Mouse (Mus musculus): ENCODE results near the gene Nptx2. TPM values are rescaled to one million over a fixed set of nuclear protein-coding genes. Genes with fewer than 3 reads are reported as not detected.

Gene Nptx2
- polyA plus RNA-seq, 1 experiment from 2014 or later = 3.6 TPM

DNA sequence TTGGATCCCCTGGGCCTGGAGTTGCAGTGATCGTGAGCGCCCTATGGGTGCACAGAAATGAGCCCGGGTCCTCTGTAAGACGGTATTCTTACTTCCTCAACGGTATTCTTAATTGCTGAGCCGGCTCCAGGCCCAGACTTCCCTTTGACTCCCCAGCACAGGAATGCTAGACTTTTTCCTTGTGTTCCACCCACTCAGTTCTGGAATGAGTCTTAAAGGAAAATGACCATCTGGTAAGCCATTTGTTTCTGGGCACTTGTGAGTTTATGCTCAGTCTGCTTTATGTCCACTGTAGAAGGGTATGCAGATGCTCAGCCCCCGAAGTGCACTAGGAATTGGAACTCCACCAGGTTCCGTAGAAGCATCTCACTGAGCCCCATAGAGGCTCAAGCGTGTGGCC lies 4.3 kb downstream of the Nptx2 start:
- DNase-seq (ENCODE audit: low spot score) = no peak
- Histone ChIP-seq H3K36me3 (ENCODE audit: control insufficient read depth, insufficient read depth, low read length) (no peaks in the 10 kb centered on the region), H3K9ac (ENCODE audit: low read length) (no peak overlapping the region), H3K4me3 (ENCODE audit: low read depth, low read length) (no peak overlapping the region), H3K27ac (ENCODE audit: low read depth) (no peak overlapping the region), H3K9me3 (ENCODE audit: control insufficient read depth, low read length) (no peaks in the 10 kb centered on the region), H3K4me2 (ENCODE audit: low read length) (no peak overlapping the region), H3K27me3 (replicated peaks; ENCODE audit: control insufficient read depth, insufficient read depth, low read length) (peaks cover 38% of the 10 kb centered on the region), H3K4me1 (replicated peaks; ENCODE audit: control insufficient read depth, insufficient read depth, low read length) (0 out of 2 replicates have a peak, but pooled peaks cover 6% of the 10 kb centered on the region)
- ATAC-seq (replicated peaks; ENCODE audit: low FRiP score, low TSS enrichment, low read depth) = no peak
- 66% methylated on average over 9 of the region's 9 CpGs for WGBS

DNA sequence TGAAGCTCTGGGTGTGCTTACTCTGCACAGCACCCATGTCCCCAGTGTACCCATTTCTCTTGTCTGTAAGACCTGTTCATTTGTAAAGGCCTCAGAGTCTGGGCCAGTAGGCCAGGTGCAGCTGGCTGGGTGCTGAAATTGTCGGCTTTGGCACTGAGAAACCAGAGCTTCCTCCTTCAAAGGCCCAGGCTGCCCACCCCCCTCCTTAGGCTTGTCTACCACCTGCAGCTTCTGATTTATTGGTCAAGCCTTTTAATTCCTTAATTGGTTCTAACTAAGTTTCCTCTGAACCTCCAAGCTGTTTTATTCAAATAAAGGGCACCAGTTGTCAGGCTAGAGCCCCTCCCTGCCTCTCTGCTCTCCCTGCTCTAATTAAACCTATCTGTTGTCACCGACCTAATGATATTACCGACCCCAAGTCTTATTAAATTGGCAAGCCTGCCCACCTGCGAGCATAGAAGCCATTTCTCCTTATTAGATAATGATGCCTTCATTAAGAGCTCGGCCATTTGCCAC lies 5.0 kb downstream of the Nptx2 start:
- WGBS = 49% methylated on average over 5 of the region's 5 CpGs
- H3K27me3 ChIP-seq (replicated peaks; ENCODE audit: control insufficient read depth, insufficient read depth, low read length) = peaks cover 32% of the 10 kb centered on the region
- H3K9me3 ChIP-seq (ENCODE audit: control insufficient read depth, low read length) = no peaks in the 10 kb centered on the region
- H3K27ac ChIP-seq (ENCODE audit: low read depth) = no peak overlapping the region
- no peak overlapping the region for H3K4me3 ChIP-seq (ENCODE audit: low read depth, low read length)
- H3K9ac ChIP-seq (ENCODE audit: low read length) = no peak overlapping the region
- H3K4me1 ChIP-seq (replicated peaks; ENCODE audit: control insufficient read depth, insufficient read depth, low read length) = 0 out of 2 replicates have a peak, but pooled peaks cover 6% of the 10 kb centered on the region
- DNase-seq (ENCODE audit: low spot score) (no peak), ATAC-seq (replicated peaks; ENCODE audit: low FRiP score, low TSS enrichment, low read depth) (no peak)
- H3K4me2 ChIP-seq (ENCODE audit: low read length) = no peak overlapping the region
- no peaks in the 10 kb centered on the region for H3K36me3 ChIP-seq (ENCODE audit: control insufficient read depth, insufficient read depth, low read length)

DNA sequence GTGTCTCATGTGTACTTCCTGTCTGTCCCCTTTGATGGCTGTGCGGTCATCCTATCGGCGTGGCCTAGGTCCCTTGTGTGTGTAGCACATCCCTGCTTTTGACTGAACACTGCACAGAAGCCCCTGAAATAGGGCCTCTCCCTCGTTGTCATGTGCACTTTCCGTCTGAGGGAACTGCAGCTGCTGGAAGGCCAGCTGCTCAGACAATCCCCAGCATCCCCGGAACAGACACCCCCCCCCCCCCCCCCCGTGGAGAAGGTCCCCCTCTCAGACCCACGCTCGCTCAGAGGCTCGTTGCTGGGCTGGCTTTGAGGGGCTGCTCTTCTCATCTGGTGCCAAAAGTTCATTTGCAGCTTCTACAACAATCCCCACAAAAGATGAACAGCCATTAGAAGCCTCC lies 11.0 kb downstream of the Nptx2 start:
- Histone ChIP-seq H3K27ac (ENCODE audit: low read depth) (peak overlapping the region; percentile 22; the same call in 1 of the 2 replicates), H3K4me1 (replicated peaks; ENCODE audit: control insufficient read depth, insufficient read depth, low read length) (no peaks in the 10 kb centered on the region), H3K4me3 (ENCODE audit: low read depth, low read length) (no peak overlapping the region), H3K9me3 (ENCODE audit: control insufficient read depth, low read length) (no peaks in the 10 kb centered on the region), H3K9ac (ENCODE audit: low read length) (no peak overlapping the region), H3K36me3 (ENCODE audit: control insufficient read depth, insufficient read depth, low read length) (no peaks in the 10 kb centered on the region), H3K27me3 (replicated peaks; ENCODE audit: control insufficient read depth, insufficient read depth, low read length) (no peaks in the 10 kb centered on the region), H3K4me2 (ENCODE audit: low read length) (no peak overlapping the region)
- 32% methylated on average over 10 of the region's 10 CpGs for WGBS
- no peak for ATAC-seq (replicated peaks; ENCODE audit: low FRiP score, low TSS enrichment, low read depth)
- DNase-seq (ENCODE audit: low spot score) = no peak

DNA sequence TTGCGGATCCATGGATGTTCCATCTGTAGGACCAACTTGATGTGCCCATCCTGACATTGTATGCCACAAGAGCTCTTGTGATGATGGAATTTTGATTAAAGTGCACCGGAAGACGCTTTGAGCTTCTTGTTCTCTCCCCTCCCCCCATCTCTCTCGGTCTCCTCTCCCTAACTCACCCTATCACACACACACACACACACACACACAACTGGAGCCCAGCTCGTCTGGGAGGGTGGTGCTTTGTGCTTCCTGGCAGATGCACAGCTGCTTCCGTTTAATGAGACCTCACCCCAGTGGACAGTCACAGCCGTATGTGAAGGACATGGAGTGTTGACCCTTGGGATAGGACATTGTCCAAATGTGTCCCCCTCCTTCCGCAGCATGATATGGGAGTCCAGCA lies 11.7 kb downstream of the Nptx2 start:
- Histone ChIP-seq H3K4me1 (replicated peaks; ENCODE audit: control insufficient read depth, insufficient read depth, low read length) (no peaks in the 10 kb centered on the region), H3K27ac (ENCODE audit: low read depth) (no peak overlapping the region), H3K9ac (ENCODE audit: low read length) (no peak overlapping the region), H3K4me3 (ENCODE audit: low read depth, low read length) (no peak overlapping the region), H3K27me3 (replicated peaks; ENCODE audit: control insufficient read depth, insufficient read depth, low read length) (no peaks in the 10 kb centered on the region), H3K36me3 (ENCODE audit: control insufficient read depth, insufficient read depth, low read length) (no peaks in the 10 kb centered on the region), H3K4me2 (ENCODE audit: low read length) (no peak overlapping the region), H3K9me3 (ENCODE audit: control insufficient read depth, low read length) (no peaks in the 10 kb centered on the region)
- 66% methylated on average over 8 of the region's 8 CpGs for WGBS
- DNase-seq (ENCODE audit: low spot score) = no peak
- ATAC-seq (replicated peaks; ENCODE audit: low FRiP score, low TSS enrichment, low read depth) = no peak

DNA sequence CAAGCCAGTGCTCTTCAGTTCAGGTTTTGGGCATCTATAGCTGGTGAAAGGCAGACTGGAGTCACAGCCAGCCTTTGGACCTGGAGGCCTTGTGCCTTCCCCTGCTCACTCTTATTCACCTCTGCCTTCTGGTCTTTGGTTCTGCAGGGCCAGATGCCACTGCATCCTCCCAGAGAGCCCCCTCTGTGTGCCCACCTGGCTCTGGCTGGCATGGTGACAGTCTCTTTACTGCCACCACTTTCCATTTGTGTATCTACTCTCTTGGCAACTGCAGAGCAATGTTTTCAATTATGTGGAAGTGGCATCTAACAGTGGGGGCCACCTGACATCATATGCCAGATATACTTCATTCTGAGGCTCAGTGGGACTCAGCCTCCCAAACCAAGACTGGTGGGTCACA lies 12.8 kb downstream of the Nptx2 start:
- H3K27ac ChIP-seq (ENCODE audit: low read depth) = no peak overlapping the region
- H3K4me3 ChIP-seq (ENCODE audit: low read depth, low read length) = no peak overlapping the region
- H3K36me3 ChIP-seq (ENCODE audit: control insufficient read depth, insufficient read depth, low read length) = no peaks in the 10 kb centered on the region
- no peak overlapping the region for H3K4me2 ChIP-seq (ENCODE audit: low read length)
- H3K9ac ChIP-seq (ENCODE audit: low read length) = no peak overlapping the region
- H3K4me1 ChIP-seq (replicated peaks; ENCODE audit: control insufficient read depth, insufficient read depth, low read length) = no peaks in the 10 kb centered on the region
- no peaks in the 10 kb centered on the region for H3K9me3 ChIP-seq (ENCODE audit: control insufficient read depth, low read length)
- ATAC-seq (replicated peaks; ENCODE audit: low FRiP score, low TSS enrichment, low read depth) = no peak
- H3K27me3 ChIP-seq (replicated peaks; ENCODE audit: control insufficient read depth, insufficient read depth, low read length) = no peaks in the 10 kb centered on the region
- no peak for DNase-seq (ENCODE audit: low spot score)

DNA sequence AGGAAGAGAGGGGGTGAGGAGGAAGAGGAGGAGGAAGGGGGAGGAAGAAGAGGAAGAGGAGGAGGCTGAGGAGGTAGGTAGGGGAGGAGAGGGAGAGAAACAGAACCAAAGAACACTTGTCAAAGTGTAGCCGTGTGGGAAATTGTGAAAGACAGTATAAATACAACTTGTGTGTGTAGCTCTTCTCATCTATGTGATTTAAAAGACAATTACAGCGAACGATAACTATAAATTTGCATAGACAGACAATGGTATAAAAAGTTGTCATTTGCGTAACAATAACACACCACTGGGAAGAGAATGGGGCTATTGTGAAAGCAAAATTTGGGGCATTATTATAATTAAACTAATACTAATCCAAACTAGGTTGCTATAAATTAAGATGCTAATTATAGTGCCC lies 20.0 kb downstream of the Nptx2 start:
- H3K9me3 ChIP-seq (ENCODE audit: control insufficient read depth, low read length) = no peaks in the 10 kb centered on the region
- no peaks in the 10 kb centered on the region for H3K27me3 ChIP-seq (replicated peaks; ENCODE audit: control insufficient read depth, insufficient read depth, low read length)
- ATAC-seq (replicated peaks; ENCODE audit: low FRiP score, low TSS enrichment, low read depth) (no peak), DNase-seq (ENCODE audit: low spot score) (no peak)
- WGBS = 78% methylated on average over 4 of the region's 4 CpGs
- H3K36me3 ChIP-seq (ENCODE audit: control insufficient read depth, insufficient read depth, low read length) = no peaks in the 10 kb centered on the region
- H3K4me1 ChIP-seq (replicated peaks; ENCODE audit: control insufficient read depth, insufficient read depth, low read length) = no peaks in the 10 kb centered on the region
- no peak overlapping the region for H3K4me3 ChIP-seq (ENCODE audit: low read depth, low read length)
- no peak overlapping the region for H3K4me2 ChIP-seq (ENCODE audit: low read length)
- H3K27ac ChIP-seq (ENCODE audit: low read depth) = no peak overlapping the region
- H3K9ac ChIP-seq (ENCODE audit: low read length) = no peak overlapping the region

- ATAC-seq (replicated peaks; ENCODE audit: low FRiP score, low TSS enrichment, low read depth) (no peak), DNase-seq (ENCODE audit: low spot score) (no peak)
- no peaks in the 10 kb centered on the region for H3K9me3 ChIP-seq (ENCODE audit: control insufficient read depth, low read length)
- H3K36me3 ChIP-seq (ENCODE audit: control insufficient read depth, insufficient read depth, low read length) = no peaks in the 10 kb centered on the region
- H3K9ac ChIP-seq (ENCODE audit: low read length) = no peak overlapping the region
- H3K27me3 ChIP-seq (replicated peaks; ENCODE audit: control insufficient read depth, insufficient read depth, low read length) = no peaks in the 10 kb centered on the region
- no peak overlapping the region for H3K4me2 ChIP-seq (ENCODE audit: low read length)
- H3K4me1 ChIP-seq (replicated peaks; ENCODE audit: control insufficient read depth, insufficient read depth, low read length) = no peaks in the 10 kb centered on the region
- no peak overlapping the region for H3K27ac ChIP-seq (ENCODE audit: low read depth)
- 90% methylated on average over 5 of the region's 5 CpGs for WGBS
- no peak overlapping the region for H3K4me3 ChIP-seq (ENCODE audit: low read depth, low read length)
Measured at GRCm38 (mm10) chr5:144585100-144585499, 39.4 kb downstream of the Nptx2 start.

GRCm38 (mm10) chr5:144591248-144591880 lies 45.7 kb downstream of the Nptx2 start:
- Histone ChIP-seq H3K27me3 (replicated peaks; ENCODE audit: control insufficient read depth, insufficient read depth, low read length) (no peaks in the 10 kb centered on the region), H3K4me2 (ENCODE audit: low read length) (no peak overlapping the region), H3K27ac (ENCODE audit: low read depth) (no peak overlapping the region), H3K9ac (ENCODE audit: low read length) (no peak overlapping the region), H3K4me3 (ENCODE audit: low read depth, low read length) (no peak overlapping the region), H3K9me3 (ENCODE audit: control insufficient read depth, low read length) (0 out of 2 replicates have a peak, but pooled peaks cover 3% of the 10 kb centered on the region), H3K36me3 (ENCODE audit: control insufficient read depth, insufficient read depth, low read length) (no peaks in the 10 kb centered on the region), H3K4me1 (replicated peaks; ENCODE audit: control insufficient read depth, insufficient read depth, low read length) (no peaks in the 10 kb centered on the region)
- 47% methylated on average over 12 of the region's 12 CpGs for WGBS
- ATAC-seq (replicated peaks; ENCODE audit: low FRiP score, low TSS enrichment, low read depth) (no peak), DNase-seq (ENCODE audit: low spot score) (no peak)

DNA sequence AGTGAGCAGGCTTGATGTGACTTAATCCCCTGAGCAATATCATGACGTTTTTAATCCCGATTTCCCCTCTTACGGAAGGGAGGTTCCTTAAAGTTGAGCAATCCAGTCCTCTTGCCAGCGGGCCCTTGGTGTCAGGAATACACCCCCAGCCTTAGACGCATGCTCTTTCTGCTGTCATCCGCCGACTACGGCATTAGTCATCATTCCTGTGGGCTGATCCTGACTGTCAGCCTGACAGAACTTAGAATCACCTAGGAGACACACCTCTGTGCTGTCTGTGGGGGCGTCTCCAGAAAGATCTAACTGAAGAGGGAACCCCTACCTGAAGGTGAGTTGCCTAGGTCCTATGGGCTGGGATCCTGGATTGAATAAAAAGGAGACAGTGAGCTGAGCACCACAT lies 49.1 kb downstream of the Nptx2 start:
- DNase-seq (ENCODE audit: low spot score) (no peak), ATAC-seq (replicated peaks; ENCODE audit: low FRiP score, low TSS enrichment, low read depth) (no peak)
- 94% methylated on average over 9 of the region's 9 CpGs for WGBS
- H3K4me3 ChIP-seq (ENCODE audit: low read depth, low read length) = no peak overlapping the region
- no peak overlapping the region for H3K9ac ChIP-seq (ENCODE audit: low read length)
- no peaks in the 10 kb centered on the region for H3K27me3 ChIP-seq (replicated peaks; ENCODE audit: control insufficient read depth, insufficient read depth, low read length)
- H3K4me1 ChIP-seq (replicated peaks; ENCODE audit: control insufficient read depth, insufficient read depth, low read length) = no peaks in the 10 kb centered on the region
- no peak overlapping the region for H3K4me2 ChIP-seq (ENCODE audit: low read length)
- H3K9me3 ChIP-seq (ENCODE audit: control insufficient read depth, low read length) = 0 out of 2 replicates have a peak, but pooled peaks cover 3% of the 10 kb centered on the region
- H3K27ac ChIP-seq (ENCODE audit: low read depth) = no peak overlapping the region
- no peaks in the 10 kb centered on the region for H3K36me3 ChIP-seq (ENCODE audit: control insufficient read depth, insufficient read depth, low read length)
